In genomic region chr4:139334631-139335295, GRCm38 (mm10) we compare ENCODE assay signal across 19 mouse cellular contexts. TPM values are rescaled to one million over a fixed set of nuclear protein-coding genes. Genes with fewer than 3 reads are reported as not detected.
DNase-seq lines count a peak whose midpoint lies in the region; ATAC-seq and TF ChIP-seq lines count a peak whose summit lies in the region.
"Had no signal": no experiment of that assay in that cellular context is flagged by ENCODE, and none has a peak within 500 bp of the region (broad histone marks: within the 10 kb centered on the region; RNA-seq: fewer than 3 reads in every experiment).

No protein-coding gene starts in this region.

- TF ChIP-seq POLR2A in liver, adult 2 months (IDR thresholded peaks at IDR 0.05; ENCODE audit: extremely low read depth, insufficient read depth, low read length) = no peak

- no peak overlapping the region for H3K4me3 ChIP-seq in lung, embryonic 14.5 days (ENCODE audit: low read depth, low read length)
- no peak overlapping the region for H3K4me3 ChIP-seq in intestine, postnatal 0 days (ENCODE audit: low read depth, low read length)
- no peak overlapping the region for H3K4me3 ChIP-seq in liver, adult 2 months (ENCODE audit: insufficient read depth, low read depth, low read length)
- H3K4me3 ChIP-seq in forebrain, embryonic 11.5 days (ENCODE audit: low read depth, low read length) = no peak overlapping the region
- H3K4me3 ChIP-seq: embryonic facial prominence, embryonic 15.5 days; forebrain, embryonic 13.5 days; limb, embryonic 10.5 days; lung, embryonic 15.5 days; midbrain, embryonic 13.5 days had no signal

- no peaks in the 10 kb centered on the region for H3K4me1 ChIP-seq in lung, embryonic 14.5 days (ENCODE audit: insufficient read depth)
- 0 out of 2 replicates have a peak, but pooled peaks cover 2% of the 10 kb centered on the region for H3K4me1 ChIP-seq in intestine, postnatal 0 days (replicated peaks; ENCODE audit: control insufficient read depth, insufficient read depth, low read length)
- peaks cover 5% of the 10 kb centered on the region for H3K4me1 ChIP-seq in liver, adult 2 months (ENCODE audit: control insufficient read depth, insufficient read depth, low read length)
- H3K4me1 ChIP-seq in forebrain, embryonic 11.5 days (replicated peaks; ENCODE audit: control insufficient read depth, insufficient read depth, low read length) = no peaks in the 10 kb centered on the region
- H3K4me1 ChIP-seq: forebrain, embryonic 13.5 days; midbrain, embryonic 13.5 days had no signal

- TF ChIP-seq CTCF in lung, embryonic 14.5 days (IDR thresholded peaks at IDR 0.05; ENCODE audit: low read depth) = no peak
- no peak for TF ChIP-seq CTCF in intestine, postnatal 0 days (IDR thresholded peaks at IDR 0.05; ENCODE audit: low read depth)
- no peak for TF ChIP-seq CTCF in liver, adult 2 months (IDR thresholded peaks at IDR 0.05; ENCODE audit: low read depth, low read length)

- H3K27me3 ChIP-seq in lung, embryonic 14.5 days (ENCODE audit: insufficient read depth, low read length) = peaks cover 3% of the 10 kb centered on the region; the same call in 1 of the 2 replicates
- H3K27me3 ChIP-seq in intestine, postnatal 0 days (replicated peaks; ENCODE audit: control insufficient read depth, insufficient read depth, low read length) = no peaks in the 10 kb centered on the region
- H3K27me3 ChIP-seq in liver, adult 2 months (ENCODE audit: control insufficient read depth, insufficient read depth, low read length) = no peaks in the 10 kb centered on the region
- no peaks in the 10 kb centered on the region; the same call in 1 of the 2 replicates for H3K27me3 ChIP-seq in forebrain, embryonic 11.5 days (ENCODE audit: control insufficient read depth, insufficient read depth, low read length)

- peak overlapping the region; percentile 30; the same call in 1 of the 2 replicates for H3K27ac ChIP-seq in lung, embryonic 14.5 days (ENCODE audit: low read depth)
- H3K27ac ChIP-seq in intestine, postnatal 0 days (ENCODE audit: low read depth, low read length) = no peak overlapping the region
- peak overlapping the region; percentile 100 for H3K27ac ChIP-seq in liver, adult 2 months (replicated peaks; ENCODE audit: insufficient read depth, low read depth, low read length)
- no peak overlapping the region for H3K27ac ChIP-seq in forebrain, embryonic 11.5 days (ENCODE audit: low read depth, low read length)
- H3K27ac ChIP-seq: embryonic facial prominence, embryonic 15.5 days; forebrain, embryonic 13.5 days; hindbrain, postnatal 0 days; limb, embryonic 10.5 days; lung, embryonic 15.5 days; midbrain, embryonic 13.5 days had no signal

- no peak overlapping the region for H3K9ac ChIP-seq in lung, embryonic 14.5 days
- no peak overlapping the region for H3K9ac ChIP-seq in intestine, postnatal 0 days (ENCODE audit: low read depth, low read length)
- H3K9ac ChIP-seq in liver, adult 2 months (ENCODE audit: low read depth, low read length) = peak overlapping the region; percentile 49; the same call in 1 of the 2 replicates
- H3K9ac ChIP-seq in forebrain, embryonic 11.5 days (ENCODE audit: low read length) = no peak overlapping the region
- H3K9ac ChIP-seq: embryonic facial prominence, embryonic 15.5 days; forebrain, embryonic 13.5 days; lung, embryonic 15.5 days; midbrain, embryonic 13.5 days had no signal

- no peak for DNase-seq in lung, embryonic 14.5 days
- DNase-seq in lung, postnatal 14 days = no peak
- DNase-seq in liver, adult 2 months (ENCODE audit: extremely low read depth, low read depth, low spot score) = peak; percentile 98
- DNase-seq in yolk sac, embryonic 10.5 days (ENCODE audit: low spot score) = peak; percentile 85
- DNase-seq in right cerebral cortex, postnatal 4 days = no peak
- DNase-seq in forebrain, embryonic 11.5 days (ENCODE audit: low spot score) = no peak
- DNase-seq in cerebellum, adult 9-11 months = no peak
- DNase-seq: adrenal gland, postnatal 10 days; cerebellum, postnatal 10 days; embryo, embryonic 11 days; thymus, postnatal 4 days had no signal

- H3K9me3 ChIP-seq in lung, embryonic 14.5 days (ENCODE audit: low read depth, low read length) = no peaks in the 10 kb centered on the region
- H3K9me3 ChIP-seq in intestine, postnatal 0 days (ENCODE audit: control insufficient read depth) = no peaks in the 10 kb centered on the region
- H3K9me3 ChIP-seq in forebrain, embryonic 11.5 days (ENCODE audit: control insufficient read depth, low read length) = no peaks in the 10 kb centered on the region
- H3K9me3 ChIP-seq: embryonic facial prominence, embryonic 15.5 days; forebrain, embryonic 13.5 days; limb, embryonic 10.5 days; lung, embryonic 15.5 days; midbrain, embryonic 13.5 days had no signal

- ATAC-seq in lung, embryonic 14.5 days (ENCODE audit: insufficient read depth) = no peak
- peak; percentile 42; the same call in 1 of the 2 replicates for ATAC-seq in intestine, postnatal 0 days
- no peak for ATAC-seq in forebrain, embryonic 11.5 days (replicated peaks; ENCODE audit: low FRiP score)
- ATAC-seq: forebrain, embryonic 13.5 days; hindbrain, postnatal 0 days; midbrain, embryonic 13.5 days had no signal

- WGBS in lung, embryonic 14.5 days = 53% methylated on average over 6 of the region's 9 CpGs
- WGBS in intestine, postnatal 0 days = 23% methylated on average over 8 of the region's 9 CpGs
- 19% methylated on average over 7 of the region's 9 CpGs for WGBS in liver, adult 2 months
- 87% methylated on average over 6 of the region's 9 CpGs for WGBS in forebrain, embryonic 11.5 days

- no peaks in the 10 kb centered on the region for H3K36me3 ChIP-seq in lung, embryonic 14.5 days (ENCODE audit: insufficient read depth)
- H3K36me3 ChIP-seq in intestine, postnatal 0 days (ENCODE audit: control insufficient read depth, insufficient read depth) = no peaks in the 10 kb centered on the region
- H3K36me3 ChIP-seq in liver, adult 2 months (ENCODE audit: control insufficient read depth, insufficient read depth, low read length) = no peaks in the 10 kb centered on the region
- H3K36me3 ChIP-seq in forebrain, embryonic 11.5 days (ENCODE audit: control insufficient read depth, insufficient read depth, low read length) = no peaks in the 10 kb centered on the region
- H3K36me3 ChIP-seq: embryonic facial prominence, embryonic 15.5 days; limb, embryonic 10.5 days; lung, embryonic 15.5 days; midbrain, embryonic 13.5 days had no signal

- no peaks in the 10 kb centered on the region for H3K79me2 ChIP-seq in liver, adult 2 months (ENCODE audit: control insufficient read depth, insufficient read depth, low read length)

- no peak overlapping the region for H3K4me2 ChIP-seq in lung, embryonic 14.5 days
- no peak overlapping the region for H3K4me2 ChIP-seq in intestine, postnatal 0 days (replicated peaks; ENCODE audit: low read depth)
- no peak overlapping the region for H3K4me2 ChIP-seq in forebrain, embryonic 11.5 days (ENCODE audit: low read depth, low read length, severe bottlenecking)
- H3K4me2 ChIP-seq: embryonic facial prominence, embryonic 15.5 days; forebrain, embryonic 13.5 days; lung, embryonic 15.5 days; midbrain, embryonic 13.5 days had no signal

RNA-seq across cellular contexts. Expression of gene Mrto4, which starts 17.6 kb away (rescaled TPM):
- polyA plus RNA-seq in lung, embryonic 14.5 days (2014; fragmentation: Nextera tagmentation; extraction: Ambion mirVana) = 118 and 136 TPM in 2 replicates
- polyA plus RNA-seq in intestine, postnatal 0 days (2015; fragmentation: Nextera tagmentation; extraction: Ambion mirVana) = 36.6 and 39.0 TPM in 2 replicates
- total RNA-seq in liver, adult 2 months (2014; rRNA removed) = 26.0 and 27.9 TPM in 2 replicates
- polyA plus RNA-seq in liver, adult 2 months (2012; rRNA removed) = 17.2 and 22.8 TPM in 2 replicates
- 131 and 138 TPM in 2 replicates for polyA plus RNA-seq in forebrain, embryonic 11.5 days (2014; fragmentation: Nextera tagmentation; extraction: Ambion mirVana)

RNA-seq across cellular contexts. Expression of gene Emc1, which starts 17.6 kb away (rescaled TPM):
- 28.7 and 31.0 TPM in 2 replicates for polyA plus RNA-seq in lung, embryonic 14.5 days (2014; fragmentation: Nextera tagmentation; extraction: Ambion mirVana)
- 7.9 and 8.8 TPM in 2 replicates for polyA plus RNA-seq in intestine, postnatal 0 days (2015; fragmentation: Nextera tagmentation; extraction: Ambion mirVana)
- 23.0 and 23.6 TPM in 2 replicates for total RNA-seq in liver, adult 2 months (2014; rRNA removed)
- 22.2 and 22.3 TPM in 2 replicates for polyA plus RNA-seq in liver, adult 2 months (2012; rRNA removed)
- 30.2 and 31.9 TPM in 2 replicates for polyA plus RNA-seq in forebrain, embryonic 11.5 days (2014; fragmentation: Nextera tagmentation; extraction: Ambion mirVana)

RNA-seq across cellular contexts. Expression of gene Ubr4, which starts 17.6 kb away (rescaled TPM):
- polyA plus RNA-seq in lung, embryonic 14.5 days (2014; fragmentation: Nextera tagmentation; extraction: Ambion mirVana) = 82.2 and 84.5 TPM in 2 replicates
- 27.5 and 30.0 TPM in 2 replicates for polyA plus RNA-seq in intestine, postnatal 0 days (2015; fragmentation: Nextera tagmentation; extraction: Ambion mirVana)
- total RNA-seq in liver, adult 2 months (2014; rRNA removed) = 56.7 and 94.2 TPM in 2 replicates
- 109 and 149 TPM in 2 replicates for polyA plus RNA-seq in liver, adult 2 months (2012; rRNA removed)
- 100 and 106 TPM in 2 replicates for polyA plus RNA-seq in forebrain, embryonic 11.5 days (2014; fragmentation: Nextera tagmentation; extraction: Ambion mirVana)

RNA-seq across cellular contexts. Expression of gene Akr7a5, which starts 24.2 kb away (rescaled TPM):
- polyA plus RNA-seq in lung, embryonic 14.5 days (2014; fragmentation: Nextera tagmentation; extraction: Ambion mirVana) = 87.5 and 101 TPM in 2 replicates
- polyA plus RNA-seq in intestine, postnatal 0 days (2015; fragmentation: Nextera tagmentation; extraction: Ambion mirVana) = 226 and 259 TPM in 2 replicates
- 142 and 183 TPM in 2 replicates for total RNA-seq in liver, adult 2 months (2014; rRNA removed)
- polyA plus RNA-seq in liver, adult 2 months (2012; rRNA removed) = 144 and 155 TPM in 2 replicates
- polyA plus RNA-seq in forebrain, embryonic 11.5 days (2014; fragmentation: Nextera tagmentation; extraction: Ambion mirVana) = 97.4 and 103 TPM in 2 replicates

RNA-seq across cellular contexts. Expression of gene Pqlc2, which starts 24.3 kb away (rescaled TPM):
- 10.5 and 11.0 TPM in 2 replicates for polyA plus RNA-seq in lung, embryonic 14.5 days (2014; fragmentation: Nextera tagmentation; extraction: Ambion mirVana)
- 92.6 and 95.9 TPM in 2 replicates for polyA plus RNA-seq in intestine, postnatal 0 days (2015; fragmentation: Nextera tagmentation; extraction: Ambion mirVana)
- total RNA-seq in liver, adult 2 months (2014; rRNA removed) = 6.1 and 13.0 TPM in 2 replicates
- polyA plus RNA-seq in liver, adult 2 months (2012; rRNA removed) = 37.2 and 42.8 TPM in 2 replicates
- polyA plus RNA-seq in forebrain, embryonic 11.5 days (2014; fragmentation: Nextera tagmentation; extraction: Ambion mirVana) = 11.4 and 16.4 TPM in 2 replicates
- total RNA-seq: hematopoietic stem cell, adult 5-6 weeks had no signal

Comparison
In these comparisons a context has a peak if more than half of its experiments do, and no peak if none do; other contexts are left out.
1. DNase-seq: peak in liver, adult 2 months (single experiment) and yolk sac, embryonic 10.5 days (single experiment); none in lung, embryonic 14.5 days (single experiment), lung, postnatal 14 days (single experiment), right cerebral cortex, postnatal 4 days (single experiment), forebrain, embryonic 11.5 days (single experiment) and cerebellum, adult 9-11 months (single experiment).
2. H3K27ac ChIP-seq: peak in lung, embryonic 14.5 days (single experiment) and liver, adult 2 months (single experiment); none in intestine, postnatal 0 days (single experiment) and forebrain, embryonic 11.5 days (single experiment).